Mouse (Mus musculus): Measurements from ENCODE around the gene Serbp1.

The Serbp1 gene

GRCm38 (mm10) chr6:67303210-67303609 lies 65.2 kb downstream of the Serbp1 start:
- no peak for DNase-seq

- no peak for DNase-seq
These were observed 71.0 kb downstream of the Serbp1 start for GRCm38 (mm10) chr6:67308994-67309393.

GRCm38 (mm10) chr6:67309752-67310151 lies 71.8 kb downstream of the Serbp1 start:
- DNase-seq: no peak

GRCm38 (mm10) chr6:67314697-67315096 lies 76.7 kb downstream of the Serbp1 start:
- no peak for DNase-seq

- no peak for DNase-seq
These were observed 79.1 kb downstream of the Serbp1 start for GRCm38 (mm10) chr6:67317068-67317467.

- DNase-seq: peak; percentile 67
These were observed 79.9 kb downstream of the Serbp1 start for GRCm38 (mm10) chr6:67317827-67318338.

GRCm38 (mm10) chr6:67318451-67318850 lies 80.5 kb downstream of the Serbp1 start:
- peak; percentile 75 for DNase-seq

GRCm38 (mm10) chr6:67323788-67324187 lies 85.8 kb downstream of the Serbp1 start:
- DNase-seq: no peak

- DNase-seq: peak; percentile 29
These were observed 100.0 kb downstream of the Serbp1 start for GRCm38 (mm10) chr6:67337943-67338342.

- peak; percentile 33 for DNase-seq
These were observed 101.5 kb downstream of the Serbp1 start for GRCm38 (mm10) chr6:67339494-67339893.
